Mouse (Mus musculus): ENCODE data around the gene Slc16a3. TPM values are rescaled to one million over a fixed set of nuclear protein-coding genes. Genes with fewer than 3 reads are reported as not detected.
A peak's percentile ranks its signal among the peaks of the same experiment; 100 is the strongest.

The Slc16a3 gene
- polyA plus RNA-seq, 1 experiment from 2014 or later, result 15.7 TPM

DNA sequence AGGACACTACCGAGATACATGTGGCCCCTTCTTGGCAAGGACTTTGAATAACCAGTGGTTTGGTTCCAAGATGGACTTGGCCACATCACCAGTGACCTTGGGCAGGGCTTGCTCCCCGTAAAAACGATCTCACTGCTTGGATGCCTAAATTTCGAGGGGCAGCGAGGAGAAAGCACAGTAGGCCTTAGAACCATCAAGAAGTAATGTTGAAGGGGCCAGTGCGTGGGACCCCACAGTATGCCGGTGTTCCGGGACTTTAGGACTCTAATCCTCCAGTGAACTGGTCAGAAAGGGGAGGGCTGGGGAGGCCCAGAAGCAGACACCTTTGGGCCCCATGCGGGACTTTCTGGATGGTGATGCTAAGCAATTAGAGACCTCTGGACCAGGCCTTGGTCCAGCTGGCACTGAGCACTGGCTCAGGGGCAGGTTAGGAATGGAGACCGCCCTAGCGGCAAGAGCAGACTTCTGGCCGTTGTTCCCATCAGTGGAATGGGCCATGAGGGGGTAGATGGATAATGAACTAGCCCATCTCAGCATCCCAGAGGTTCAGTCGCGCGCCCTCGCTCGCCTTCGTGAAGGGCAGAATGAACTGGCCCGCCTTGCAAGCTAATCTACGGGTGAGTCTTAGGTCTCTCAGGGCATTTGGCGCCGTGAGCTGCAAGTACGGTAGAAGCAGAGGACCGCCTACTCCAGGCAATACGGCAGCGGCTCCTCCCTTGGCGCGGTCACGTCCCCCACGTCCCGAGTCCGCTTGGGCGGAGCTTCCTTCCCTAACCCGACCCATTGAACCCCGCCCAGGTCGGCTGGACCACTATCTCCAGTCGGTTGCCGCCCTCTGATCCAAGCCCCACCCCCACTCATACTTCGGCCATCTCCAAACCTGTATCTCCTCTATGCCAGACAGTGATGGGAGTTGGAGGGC lies 2.3 kb downstream of the Slc16a3 start:
- H3K4me3 ChIP-seq, result peak overlapping the region; percentile 49
- peaks cover 39% of the 10 kb centered on the region for H3K4me1 ChIP-seq
- peak overlapping the region; percentile 58 for H3K9ac ChIP-seq
- peaks cover 8% of the 10 kb centered on the region for H3K36me3 ChIP-seq (ENCODE audit: poor library complexity, severe bottlenecking)
- peak overlapping the region; percentile 70 for H3K4me2 ChIP-seq
- peaks cover 34% of the 10 kb centered on the region for H3K27me3 ChIP-seq
- peak overlapping the region; percentile 44 for H3K27ac ChIP-seq
- peak; percentile 84 for ATAC-seq
- H3K9me3 ChIP-seq (replicated peaks), result no peaks in the 10 kb centered on the region
- under 1% methylated on average over 39 of the region's 39 CpGs for WGBS

DNA sequence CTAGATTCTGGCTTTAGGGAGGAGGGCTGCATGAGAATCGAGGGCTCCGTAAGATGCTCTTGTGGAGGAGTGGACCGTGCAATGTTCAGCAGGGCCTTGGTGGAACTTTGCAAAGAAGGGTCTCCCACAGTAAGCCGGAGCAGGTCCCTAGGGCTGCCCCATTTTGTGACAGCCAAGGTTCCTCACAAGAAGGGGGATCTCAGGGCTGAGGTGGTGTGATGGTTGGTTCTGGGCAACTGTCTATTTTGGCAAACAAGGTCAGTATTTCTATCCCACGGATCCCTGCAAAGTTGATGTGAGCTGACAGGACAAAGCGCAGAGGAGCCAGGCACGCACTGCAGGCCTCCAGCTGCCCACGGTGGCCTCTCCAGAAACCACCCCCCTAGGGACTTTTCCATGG lies 3.0 kb downstream of the Slc16a3 start:
- Histone ChIP-seq H3K4me1 (peaks cover 39% of the 10 kb centered on the region), H3K4me3 (peak overlapping the region; percentile 49), H3K27me3 (peaks cover 34% of the 10 kb centered on the region), H3K9ac (peak overlapping the region; percentile 58), H3K4me2 (peak overlapping the region; percentile 70), H3K9me3 (replicated peaks) (no peaks in the 10 kb centered on the region), H3K36me3 (ENCODE audit: poor library complexity, severe bottlenecking) (peaks cover 15% of the 10 kb centered on the region), H3K27ac (peak overlapping the region; percentile 44; the same call in 1 of the 2 replicates)
- peak; percentile 19 for ATAC-seq
- WGBS, result 20% methylated on average over 8 of the region's 8 CpGs

- H3K4me3 ChIP-seq, result peak overlapping the region; percentile 49; the same call in 1 of the 2 replicates
- no peak overlapping the region; the same call in 1 of the 2 replicates for H3K9ac ChIP-seq
- H3K27me3 ChIP-seq, result peaks cover 34% of the 10 kb centered on the region
- ATAC-seq, result no peak
- H3K4me1 ChIP-seq, result peaks cover 39% of the 10 kb centered on the region
- 0 out of 2 replicates have a peak overlapping the region, but pooled peaks have one; percentile 44 for H3K27ac ChIP-seq
- peaks cover 23% of the 10 kb centered on the region for H3K36me3 ChIP-seq (ENCODE audit: poor library complexity, severe bottlenecking)
- peak overlapping the region; percentile 70 for H3K4me2 ChIP-seq
- no peaks in the 10 kb centered on the region for H3K9me3 ChIP-seq (replicated peaks)
- WGBS, result 82% methylated on average over 9 of the region's 9 CpGs
These were observed 3.8 kb downstream of the Slc16a3 start for GRCm38 (mm10) chr11:120951731-120952730.

DNA sequence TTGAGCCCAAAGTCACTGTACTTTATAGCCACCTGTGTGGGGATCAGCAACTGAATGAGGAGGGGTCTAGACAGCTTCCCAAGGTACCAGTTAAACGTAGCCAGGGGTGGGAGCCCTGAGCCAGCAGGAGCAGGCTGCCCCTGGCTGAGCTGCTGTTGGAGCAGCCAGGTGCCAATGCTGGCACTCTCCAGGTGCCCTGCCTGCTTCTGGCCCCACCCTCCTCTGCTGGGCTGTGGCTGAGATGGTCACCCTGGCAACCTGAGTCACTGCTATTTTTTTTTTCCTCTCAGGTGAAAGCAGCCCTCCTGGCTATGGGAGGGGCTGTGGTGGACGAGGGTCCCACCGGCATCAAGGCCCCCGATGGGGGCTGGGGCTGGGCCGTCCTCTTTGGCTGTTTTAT lies 6.7 kb downstream of the Slc16a3 start:
- Histone ChIP-seq H3K9me3 (replicated peaks) (no peaks in the 10 kb centered on the region), H3K4me1 (peaks cover 24% of the 10 kb centered on the region), H3K27me3 (peaks cover 6% of the 10 kb centered on the region), H3K27ac (no peak overlapping the region), H3K9ac (no peak overlapping the region), H3K36me3 (ENCODE audit: poor library complexity, severe bottlenecking) (peaks cover 51% of the 10 kb centered on the region), H3K4me3 (no peak overlapping the region), H3K4me2 (no peak overlapping the region)
- no peak for ATAC-seq
- WGBS, result 82% methylated on average over 5 of the region's 5 CpGs

DNA sequence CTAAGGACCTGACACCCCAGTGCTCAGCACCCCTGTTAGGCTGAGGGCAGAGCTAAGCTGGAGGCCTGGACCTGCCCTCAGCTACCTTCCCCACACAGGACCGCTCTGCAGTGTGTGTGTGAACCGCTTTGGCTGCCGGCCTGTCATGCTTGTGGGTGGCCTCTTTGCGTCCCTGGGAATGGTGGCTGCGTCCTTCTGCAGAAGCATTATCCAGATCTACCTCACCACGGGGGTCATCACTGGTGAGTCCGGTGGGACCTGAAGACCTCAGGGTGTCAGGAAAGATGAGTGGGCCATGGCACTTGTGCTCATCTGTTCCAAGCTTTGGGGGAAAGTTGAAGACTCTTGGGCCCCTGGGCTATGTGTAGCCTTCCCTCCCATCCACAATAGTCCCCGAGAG lies 7.4 kb downstream of the Slc16a3 start:
- H3K36me3 ChIP-seq (ENCODE audit: poor library complexity, severe bottlenecking), result peaks cover 59% of the 10 kb centered on the region
- WGBS, result 97% methylated on average over 8 of the region's 8 CpGs

DNA sequence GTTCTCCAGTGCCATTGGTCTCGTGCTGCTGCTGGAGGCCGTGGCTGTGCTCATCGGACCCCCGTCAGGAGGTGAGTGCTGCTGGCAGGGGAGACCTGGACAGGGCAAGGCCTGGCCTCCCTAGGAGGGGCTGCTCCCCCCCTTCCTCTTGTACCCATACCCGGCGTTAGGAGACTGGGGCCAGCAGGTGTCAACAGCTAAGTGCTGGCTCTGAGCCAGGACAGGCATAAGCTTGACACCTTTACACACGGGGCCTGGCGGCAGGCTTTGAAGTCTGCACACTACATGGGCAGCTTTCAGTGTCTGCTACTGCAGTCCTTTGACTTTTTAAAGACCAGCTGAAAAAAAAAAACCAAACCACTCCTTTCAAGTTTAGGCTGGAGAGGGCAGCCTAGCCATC lies 8.8 kb downstream of the Slc16a3 start:
- no peaks in the 10 kb centered on the region for H3K27me3 ChIP-seq

More for the DNA sequence above, 7.4 kb downstream of the Slc16a3 start:
- Histone ChIP-seq H3K4me2 (no peak overlapping the region), H3K9me3 (replicated peaks) (no peaks in the 10 kb centered on the region), H3K4me3 (no peak overlapping the region), H3K9ac (no peak overlapping the region), H3K4me1 (peaks cover 17% of the 10 kb centered on the region), H3K27me3 (no peaks in the 10 kb centered on the region), H3K27ac (no peak overlapping the region)
- no peak for ATAC-seq

DNA sequence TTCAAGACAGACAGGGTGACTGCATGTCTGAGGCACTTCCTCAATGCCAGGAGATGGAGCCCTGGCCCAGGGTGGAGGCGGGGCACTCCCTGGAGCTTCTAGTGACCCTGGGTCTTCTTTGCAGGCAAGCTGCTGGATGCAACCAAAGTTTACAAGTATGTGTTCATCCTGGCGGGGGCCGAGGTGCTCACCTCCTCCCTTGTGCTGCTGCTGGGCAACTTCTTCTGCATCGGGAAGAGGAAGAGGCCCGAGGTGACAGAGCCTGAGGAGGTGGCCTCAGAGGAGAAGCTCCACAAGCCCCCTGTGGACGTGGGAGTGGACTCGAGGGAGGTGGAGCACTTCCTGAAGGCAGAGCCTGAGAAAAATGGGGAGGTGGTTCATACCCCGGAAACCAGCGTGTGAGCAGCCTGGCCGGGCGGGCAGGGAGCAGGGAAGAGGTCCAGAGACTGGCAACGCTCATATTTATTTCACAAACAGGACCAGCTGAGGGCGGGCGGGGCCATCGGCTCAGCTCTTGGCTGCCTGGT lies 9.5 kb downstream of the Slc16a3 start:
- H3K4me1 ChIP-seq, result no peaks in the 10 kb centered on the region
- H3K9me3 ChIP-seq (replicated peaks), result no peaks in the 10 kb centered on the region
- 79% methylated on average over 15 of the region's 15 CpGs for WGBS
- no peaks in the 10 kb centered on the region for H3K27me3 ChIP-seq
- H3K4me2 ChIP-seq, result no peak overlapping the region
- H3K9ac ChIP-seq, result no peak overlapping the region
- no peak for ATAC-seq
- peak overlapping the region; percentile 11; the same call in 1 of the 2 replicates for H3K27ac ChIP-seq
- peaks cover 78% of the 10 kb centered on the region for H3K36me3 ChIP-seq (ENCODE audit: poor library complexity, severe bottlenecking)
- no peak overlapping the region for H3K4me3 ChIP-seq

More for the DNA sequence above, 8.8 kb downstream of the Slc16a3 start:
- Histone ChIP-seq H3K36me3 (ENCODE audit: poor library complexity, severe bottlenecking) (peaks cover 71% of the 10 kb centered on the region), H3K27ac (no peak overlapping the region), H3K4me3 (no peak overlapping the region), H3K9me3 (replicated peaks) (no peaks in the 10 kb centered on the region), H3K9ac (no peak overlapping the region), H3K4me1 (peaks cover 3% of the 10 kb centered on the region), H3K4me2 (no peak overlapping the region)
- 69% methylated on average over 8 of the region's 8 CpGs for WGBS
- ATAC-seq, result no peak

- Histone ChIP-seq H3K4me2 (no peak overlapping the region), H3K36me3 (ENCODE audit: poor library complexity, severe bottlenecking) (peaks cover 91% of the 10 kb centered on the region), H3K27ac (no peak overlapping the region), H3K27me3 (no peaks in the 10 kb centered on the region), H3K9me3 (replicated peaks) (no peaks in the 10 kb centered on the region), H3K9ac (no peak overlapping the region), H3K4me3 (no peak overlapping the region), H3K4me1 (no peaks in the 10 kb centered on the region)
- WGBS, result 87% methylated on average over 18 of the region's 18 CpGs
- ATAC-seq, result no peak
These were observed 10.8 kb downstream of the Slc16a3 start for GRCm38 (mm10) chr11:120959066-120959465.

DNA sequence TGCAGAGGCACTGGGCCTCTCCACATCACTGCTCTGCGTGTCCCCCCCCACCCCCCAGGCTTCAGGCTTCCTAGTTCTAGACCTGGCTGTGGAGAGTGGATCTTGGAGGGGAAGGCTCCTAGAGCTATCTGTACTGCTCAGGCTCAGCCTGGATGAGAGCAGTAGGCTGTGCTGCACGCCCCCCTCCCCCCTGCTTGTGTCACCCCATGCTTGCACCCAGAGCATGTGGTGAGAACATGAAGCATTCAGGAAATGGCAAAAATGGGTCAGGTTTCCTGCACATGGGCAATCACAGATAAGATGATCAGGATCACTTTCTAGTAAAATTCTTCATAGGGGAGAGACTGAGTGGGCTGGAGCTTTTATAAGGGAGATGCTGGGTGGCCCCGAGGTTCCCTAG lies 11.3 kb downstream of the Slc16a3 start:
- Histone ChIP-seq H3K9me3 (replicated peaks) (no peaks in the 10 kb centered on the region), H3K4me2 (no peak overlapping the region), H3K9ac (no peak overlapping the region), H3K36me3 (ENCODE audit: poor library complexity, severe bottlenecking) (peaks cover 96% of the 10 kb centered on the region), H3K27me3 (no peaks in the 10 kb centered on the region), H3K27ac (no peak overlapping the region), H3K4me3 (no peak overlapping the region), H3K4me1 (0 out of 2 replicates have a peak, but pooled peaks cover 3% of the 10 kb centered on the region)
- ATAC-seq, result no peak
- WGBS, result 76% methylated on average over 3 of the region's 3 CpGs

DNA sequence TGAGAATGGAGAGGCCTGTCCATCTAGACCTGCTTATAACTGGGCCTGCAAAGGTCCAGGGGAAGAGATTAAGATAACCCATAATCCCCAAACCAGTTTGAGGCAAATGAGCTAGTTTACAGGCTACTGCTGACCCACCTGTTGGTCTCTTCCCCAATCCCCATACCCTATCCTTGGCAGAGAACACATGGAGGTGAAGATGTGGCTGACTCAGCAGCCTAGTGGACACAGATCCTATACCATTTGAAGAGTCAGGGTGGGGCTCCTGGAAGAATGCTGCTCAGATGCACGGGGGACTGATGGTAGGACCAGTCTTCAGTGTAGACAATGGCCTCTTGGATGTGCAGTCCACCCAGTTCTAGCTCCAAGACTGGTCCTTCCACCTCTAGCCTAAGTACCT lies 12.0 kb downstream of the Slc16a3 start:
- no peak overlapping the region for H3K27ac ChIP-seq
- H3K36me3 ChIP-seq (ENCODE audit: poor library complexity, severe bottlenecking), result peaks cover 98% of the 10 kb centered on the region
- no peak overlapping the region for H3K9ac ChIP-seq
- no peak overlapping the region for H3K4me3 ChIP-seq
- no peaks in the 10 kb centered on the region for H3K9me3 ChIP-seq (replicated peaks)
- no peaks in the 10 kb centered on the region for H3K27me3 ChIP-seq
- WGBS, result 81% methylated on average over 1 of the region's 1 CpGs
- peaks cover 9% of the 10 kb centered on the region for H3K4me1 ChIP-seq
- no peak overlapping the region for H3K4me2 ChIP-seq
- ATAC-seq, result no peak

GRCm38 (mm10) chr11:120961594-120961993 lies 13.3 kb downstream of the Slc16a3 start:
- Histone ChIP-seq H3K27me3 (no peaks in the 10 kb centered on the region), H3K27ac (no peak overlapping the region), H3K4me2 (no peak overlapping the region), H3K4me1 (peaks cover 9% of the 10 kb centered on the region), H3K4me3 (no peak overlapping the region), H3K36me3 (ENCODE audit: poor library complexity, severe bottlenecking) (peaks cover 98% of the 10 kb centered on the region), H3K9ac (no peak overlapping the region), H3K9me3 (replicated peaks) (no peaks in the 10 kb centered on the region)
- WGBS, result 84% methylated on average over 7 of the region's 7 CpGs
- ATAC-seq, result no peak
